Mouse (Mus musculus) bone marrow, adult 2 months (tissue): ENCODE measurements around the gene Scap. TPM values are rescaled to one million over a fixed set of nuclear protein-coding genes. Genes with fewer than 3 reads are reported as not detected.
A peak's percentile ranks its signal among the peaks of the same experiment; 100 is the strongest.
"Not testable (repeated sequence)": the region's sequence is repeated elsewhere in the genome, so short reads cannot be mapped to it uniquely, and the experiment has no call there.

Source experiments
- H3K27ac ChIP-seq: fragments of 200-500 bp; 2 replicates; pipeline ENCODE4 v1.5.1; 2012; ENCODE audit warnings: low read depth, mild to moderate bottlenecking, control low read depth, inconsistent platforms, low read length; ENCODE audit not compliant: control insufficient read depth, poor library complexity, insufficient read depth
- H3K4me1 ChIP-seq: fragments of 200-500 bp; 2 replicates; pipeline ENCODE4 v1.6.1; 2011; ENCODE audit warnings: low read length; ENCODE audit not compliant: control insufficient read depth, insufficient read depth
- H3K4me3 ChIP-seq: fragments of 200-500 bp; replicated peaks from 2 replicates; pipeline ENCODE3; 2011; ENCODE audit warnings: mild to moderate bottlenecking, low read depth, low read length, control low read depth; ENCODE audit not compliant: control insufficient read depth
- CTCF ChIP-seq: fragments of 200-500 bp; IDR thresholded peaks from 2 replicates; pipeline ENCODE4 v1.5.1; 2011; ENCODE audit warnings: low read length, control low read depth; ENCODE audit not compliant: control insufficient read depth, insufficient read depth
- POLR2A ChIP-seq: fragments of 200-500 bp; IDR thresholded peaks from 2 replicates; pipeline ENCODE4 v1.6.1; 2011; ENCODE audit warnings: low read depth, mild to moderate bottlenecking, control low read depth, low read length, borderline replicate concordance; ENCODE audit not compliant: control insufficient read depth
- WGBS: fragments of 180-500 bp; shearing (Covaris S2); methylation state at CpG from one replicate; pipeline ENCODE4 v1.1.7; 2018; 5-methylcytosine and 5-hydroxymethylcytosine counted together
- polyA plus RNA-seq: library from polyadenylated mRNA; stranded (reverse); fragments of >200 nt; gene quantifications from 2 replicates; pipeline ENCODE4 v1.2.4, GENCODE M21; 2011; ENCODE audit warnings: low replicate concordance; ENCODE audit not compliant: missing spikeins, insufficient read depth, insufficient read length

The Scap gene
- polyA plus RNA-seq, 1 experiment, result 10.7 TPM

- 78% methylated on average over 1 of the region's 1 CpGs for WGBS
- H3K27ac ChIP-seq, result no peak overlapping the region
- no peak overlapping the region for H3K4me3 ChIP-seq
- no peaks in the 10 kb centered on the region; the same call in 1 of the 2 replicates for H3K4me1 ChIP-seq
- no peak for TF ChIP-seq POLR2A
- TF ChIP-seq CTCF, result no peak
Observed at GRCm38 (mm10) chr9:110324181-110324580, 8.9 kb upstream of the Scap start.

GRCm38 (mm10) chr9:110328178-110328577, 4.9 kb upstream of the Scap start:
- H3K27ac ChIP-seq, result no peak overlapping the region
- no peak overlapping the region for H3K4me3 ChIP-seq
- TF ChIP-seq CTCF (no peak), POLR2A (no peak)
- WGBS, result 53% methylated on average over 2 of the region's 2 CpGs
- H3K4me1 ChIP-seq, result peaks cover 2% of the 10 kb centered on the region; the same call in 1 of the 2 replicates

- no peak for TF ChIP-seq POLR2A
- no peak for TF ChIP-seq CTCF
- H3K4me3 ChIP-seq, result no peak overlapping the region
- 20% methylated on average over 5 of the region's 5 CpGs for WGBS
- peak overlapping the region; percentile 84; the same call in 1 of the 2 replicates for H3K27ac ChIP-seq
- peaks cover 2% of the 10 kb centered on the region; the same call in 1 of the 2 replicates for H3K4me1 ChIP-seq
Observed at GRCm38 (mm10) chr9:110328946-110329630, 4.0 kb upstream of the Scap start.

- 7% methylated on average over 21 of the region's 21 CpGs for WGBS
- no peak for TF ChIP-seq POLR2A
- no peak overlapping the region for H3K4me3 ChIP-seq
- peaks cover 4% of the 10 kb centered on the region; the same call in 1 of the 2 replicates for H3K4me1 ChIP-seq
- peak overlapping the region; percentile 84 for H3K27ac ChIP-seq
Observed at GRCm38 (mm10) chr9:110329655-110330054, 3.4 kb upstream of the Scap start.

- Histone ChIP-seq H3K27ac (no peak overlapping the region), H3K4me1 (peaks cover 4% of the 10 kb centered on the region; the same call in 1 of the 2 replicates), H3K4me3 (no peak overlapping the region)
- WGBS, result 15% methylated on average over 6 of the region's 6 CpGs
- TF ChIP-seq CTCF (no peak), POLR2A (no peak)
Observed at GRCm38 (mm10) chr9:110330341-110330740, 2.7 kb upstream of the Scap start.

GRCm38 (mm10) chr9:110330913-110331312, 2.2 kb upstream of the Scap start:
- not testable (repeated sequence) for H3K27ac ChIP-seq, H3K4me3 ChIP-seq, H3K4me1 ChIP-seq
- 79% methylated on average over 5 of the region's 5 CpGs for WGBS

GRCm38 (mm10) chr9:110333896-110334259, 790 bp downstream of the Scap start:
- H3K4me1 ChIP-seq, result peaks cover 4% of the 10 kb centered on the region; the same call in 1 of the 2 replicates
- TF ChIP-seq CTCF (no peak), POLR2A (no peak)
- no peak overlapping the region; the same call in 1 of the 2 replicates for H3K27ac ChIP-seq
- H3K4me3 ChIP-seq, result peak overlapping the region; percentile 70
- 8% methylated on average over 12 of the region's 12 CpGs for WGBS

- Histone ChIP-seq H3K4me1 (peaks cover 1% of the 10 kb centered on the region; the same call in 1 of the 2 replicates), H3K27ac (no peak overlapping the region), H3K4me3 (no peak overlapping the region)
- TF ChIP-seq POLR2A, result no peak
- TF ChIP-seq CTCF, result no peak
- 43% methylated on average over 8 of the region's 8 CpGs for WGBS
Observed at GRCm38 (mm10) chr9:110334849-110335248, 1.8 kb downstream of the Scap start.

- Histone ChIP-seq H3K27ac (no peak overlapping the region), H3K4me3 (no peak overlapping the region), H3K4me1 (no peaks in the 10 kb centered on the region; the same call in 1 of the 2 replicates)
- WGBS, result 70% methylated on average over 5 of the region's 5 CpGs
- TF ChIP-seq POLR2A (no peak), CTCF (no peak)
Observed at GRCm38 (mm10) chr9:110340037-110340750, 7.1 kb downstream of the Scap start.
